Mouse (Mus musculus): ENCODE measurements around the gene Zfp91. TPM values are rescaled to one million over a fixed set of nuclear protein-coding genes. Genes with fewer than 3 reads are reported as not detected.

Zfp91 gene
- total and polyA plus RNA-seq, 3 experiments, result 19.3 to 46.4 (median 44.8) TPM

- Histone ChIP-seq H3K79me2 (replicated peaks; ENCODE audit: control insufficient read depth, extremely low read depth, insufficient read depth, poor library complexity, severe bottlenecking) (peaks cover 39% of the 10 kb centered on the region), H3K36me3 (replicated peaks in 1 of 2; ENCODE audit: control insufficient read depth in 1 of 2, insufficient read depth in 1 of 2, low read length in 1 of 2) (peaks cover 18 to 44% of the 10 kb centered on the region in 2 experiments), H3K27ac (ENCODE audit: insufficient read depth, low read depth) (peak overlapping the region; percentile 57; the same call in 1 of the 2 replicates), H3K9me3 (replicated peaks; ENCODE audit: low read length) (no peaks in the 10 kb centered on the region), H3K4me2 (ENCODE audit: insufficient read depth, low read depth, poor library complexity, severe bottlenecking) (no peak overlapping the region), H3K9ac (ENCODE audit: insufficient read depth, low read depth) (no peak overlapping the region), H3K4me3 (replicated peaks in 1 of 3; ENCODE audit: low read depth in 2 of 3, low read length in 2 of 3, poor library complexity in 1 of 3) (no peak overlapping the region), H3K4me1 (ENCODE audit: control insufficient read depth in 1 of 2, insufficient read depth in 2 of 2) (peaks cover 0 to 43% of the 10 kb centered on the region in 2 experiments; a peak in 2 of 4 replicates), H3K27me3 (replicated peaks) (no peaks in the 10 kb centered on the region)
- DNase-seq (ENCODE audit: extremely low read depth), result peak; percentile 48
- in situ Hi-C loops (cut with MboI; ENCODE audit: low pct_ligation_motif_present, low pct_unique_long_range_greater_than_20kb, low sequenced_read_pairs), result no loop called here
- dilution Hi-C loops (cut with MboI; ENCODE audit: extremely low pct_ligation_motif_present, extremely low pct_unique_long_range_greater_than_20kb, low sequenced_read_pairs), result no loop called here
- TF ChIP-seq NRF1 (IDR thresholded peaks at IDR 0.05; ENCODE audit: low read depth, low read length), result no peak
- TF ChIP-seq E2F4 (IDR thresholded peaks at IDR 0.05; ENCODE audit: insufficient replicate concordance, low read depth, low read length), result no peak
- TF ChIP-seq JUN (IDR thresholded peaks at IDR 0.05; ENCODE audit: insufficient read depth, low read depth, low read length), result peak; percentile 79
- no peak for TF ChIP-seq ETS1 (conservative IDR thresholded peaks at IDR 0.05; ENCODE audit: low read depth, low read length)
- no peak for TF ChIP-seq KAT2A (IDR thresholded peaks at IDR 0.05; ENCODE audit: insufficient replicate concordance, low read length)
- TF ChIP-seq ZKSCAN1 (IDR thresholded peaks at IDR 0.05; ENCODE audit: borderline replicate concordance, low read depth, low read length), result no peak
- TF ChIP-seq MYC (IDR thresholded peaks at IDR 0.05; ENCODE audit: low read depth, low read length), result no peak
- TF ChIP-seq EP300 (IDR thresholded peaks at IDR 0.05; ENCODE audit: low read length), result no peak
- TF ChIP-seq MXI1 (IDR thresholded peaks at IDR 0.05; ENCODE audit: low read depth, low read length), result no peak
- peak; percentile 78 for TF ChIP-seq JUND (conservative IDR thresholded peaks at IDR 0.05; ENCODE audit: low read depth, low read length)
- TF ChIP-seq NELFE (IDR thresholded peaks at IDR 0.05; ENCODE audit: low read depth, low read length), result no peak
- TF ChIP-seq USF2 (conservative IDR thresholded peaks at IDR 0.05; ENCODE audit: low read depth, low read length), result no peak
- TF ChIP-seq SIN3A (IDR thresholded peaks at IDR 0.05; ENCODE audit: low read length), result no peak
- peak; percentile 89 for TF ChIP-seq MAFK (IDR thresholded peaks at IDR 0.05; ENCODE audit: insufficient replicate concordance, low read length)
- TF ChIP-seq MEF2A (IDR thresholded peaks at IDR 0.05; ENCODE audit: borderline replicate concordance, low read depth, low read length), result peak; percentile 76; the same call in 1 of the 2 replicates
- TF ChIP-seq MAZ (IDR thresholded peaks at IDR 0.05; ENCODE audit: low read depth, low read length), result no peak
- no peak for TF ChIP-seq RCOR1 (conservative IDR thresholded peaks at IDR 0.05; ENCODE audit: low read depth, low read length)
- TF ChIP-seq BHLHE40 (IDR thresholded peaks at IDR 0.05; ENCODE audit: low read depth, low read length), result no peak
- no peak for TF ChIP-seq TCF12 (IDR thresholded peaks at IDR 0.05; ENCODE audit: low read depth, low read length)
- no peak for TF ChIP-seq CTCF (conservative IDR thresholded peaks at IDR 0.05 in 1 of 2, IDR thresholded peaks at IDR 0.05 in 1 of 2; ENCODE audit: low read depth in 2 of 2, low read length in 2 of 2)
- TF ChIP-seq ZC3H11A (IDR thresholded peaks at IDR 0.05; ENCODE audit: low read depth, low read length), result no peak
- TF ChIP-seq UBTF (IDR thresholded peaks at IDR 0.05; ENCODE audit: low read depth, low read length), result no peak
- TF ChIP-seq ELF1 (IDR thresholded peaks at IDR 0.05; ENCODE audit: low read depth, low read length), result no peak
- no peak for TF ChIP-seq SMC3 (IDR thresholded peaks at IDR 0.05; ENCODE audit: low read depth, low read length)
- no peak for TF ChIP-seq CHD1 (IDR thresholded peaks at IDR 0.05; ENCODE audit: low read depth, low read length)
- TF ChIP-seq GABPA (IDR thresholded peaks at IDR 0.05; ENCODE audit: insufficient replicate concordance, low read depth, low read length), result no peak
Measured at GRCm38 (mm10) chr19:12780437-12780836, 15.5 kb downstream of the Zfp91 start.
